Mouse (Mus musculus) intestine, embryonic 14.5 days (tissue): ENCODE data around the gene Cd47. TPM values are rescaled to one million over a fixed set of nuclear protein-coding genes. Genes with fewer than 3 reads are reported as not detected.

Experiments
- ATAC-seq: fragments of 200-750 bp; cut with Nextera tagmentation; replicated peaks from 2 replicates; pipeline ENCODE4 v1.8.0; 2017; ENCODE audit warnings: low read depth, moderate number of reproducible peaks, moderate TSS enrichment, moderate library complexity; ENCODE audit not compliant: low FRiP score, low TSS enrichment
- DNase-seq: peaks from one replicate; pipeline ENCODE4 v3.0.0-alpha.2; 2018; ENCODE audit warnings: low spot score
- H3K27ac ChIP-seq: fragments of 300-500 bp; sonication (generic); 2 replicates; pipeline ENCODE4 v1.5.1; 2014; ENCODE audit warnings: low read depth, mild to moderate bottlenecking, control low read depth
- H3K27me3 ChIP-seq: fragments of 300-500 bp; sonication (generic); replicated peaks from 2 replicates; pipeline ENCODE4 v1.6.1; 2014; ENCODE audit warnings: low read length, control low read depth; ENCODE audit not compliant: control insufficient read depth, insufficient read depth
- H3K36me3 ChIP-seq: fragments of 300-500 bp; sonication (generic); 2 replicates; pipeline ENCODE4 v1.6.1; 2014; ENCODE audit warnings: low read length, control low read depth; ENCODE audit not compliant: control insufficient read depth, insufficient read depth
- H3K4me1 ChIP-seq: fragments of 300-500 bp; sonication (generic); replicated peaks from 2 replicates; pipeline ENCODE4 v1.6.1; 2014; ENCODE audit warnings: low read length, control low read depth, mixed read lengths; ENCODE audit not compliant: control insufficient read depth, insufficient read depth
- H3K4me2 ChIP-seq: fragments of 300-500 bp; sonication (generic); 2 replicates; pipeline ENCODE4 v1.6.1; 2014; ENCODE audit warnings: low read length
- H3K4me3 ChIP-seq: fragments of 300-500 bp; sonication (generic); 2 replicates; pipeline ENCODE4 v1.5.1; 2014; ENCODE audit warnings: low read depth, low read length, control low read depth, mixed read lengths
- H3K9ac ChIP-seq: fragments of 300-500 bp; sonication (generic); 2 replicates; pipeline ENCODE4 v1.6.1; 2014; ENCODE audit warnings: mild to moderate bottlenecking, low read length
- H3K9me3 ChIP-seq: fragments of 300-500 bp; sonication (generic); 2 replicates; pipeline ENCODE4 v1.6.1; 2016; ENCODE audit warnings: low read length, control low read depth; ENCODE audit not compliant: control insufficient read depth
- WGBS: fragments of 180-500 bp; shearing (Covaris S2); extraction: QIAGEN DNeasy Blood & Tissue Kit; methylation state at CpG from one replicate; pipeline ENCODE4 v1.1.7; 2014; 5-methylcytosine and 5-hydroxymethylcytosine counted together
- polyA plus RNA-seq: library from polyadenylated mRNA; unstranded; fragments of >200 nt; fragmentation: Nextera tagmentation; extraction: Ambion mirVana; gene quantifications from 2 replicates; pipeline ENCODE4 v1.2.1, GENCODE M21; 2014

Cd47 gene
- polyA plus RNA-seq, 1 experiment from 2014 or later: 74.7 TPM

DNA sequence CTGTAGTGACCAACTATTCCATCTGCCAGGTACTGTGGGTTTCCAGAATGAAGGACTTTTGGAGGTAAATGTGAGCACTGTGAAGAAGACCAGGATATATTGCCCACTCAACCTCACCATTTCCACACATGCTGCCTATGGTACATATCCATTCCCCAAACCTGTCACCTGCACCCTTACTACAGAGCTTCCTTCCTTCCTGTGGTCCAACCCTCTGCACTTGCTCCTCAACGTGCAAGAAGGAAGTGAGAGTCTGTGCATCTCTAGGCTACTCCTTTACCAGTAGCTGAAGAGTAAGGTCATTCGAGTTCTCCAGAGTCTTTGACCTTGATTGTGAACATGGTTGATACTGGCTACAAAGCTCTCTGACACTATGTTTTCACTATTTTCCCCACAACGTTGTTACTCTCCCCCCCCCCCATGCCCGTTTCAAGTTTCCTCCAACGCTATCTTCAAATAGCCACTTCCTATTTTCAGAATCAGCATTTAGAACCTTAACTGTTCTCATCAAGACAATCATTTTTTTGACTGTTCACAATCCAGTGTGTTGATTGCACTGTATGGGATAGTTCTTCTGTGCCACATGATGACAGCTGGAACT lies 18.7 kb upstream of the Cd47 start:
- no peaks in the 10 kb centered on the region for H3K36me3 ChIP-seq
- H3K9ac ChIP-seq: no peak overlapping the region
- H3K4me3 ChIP-seq: no peak overlapping the region
- DNase-seq (no peak), ATAC-seq (no peak)
- H3K27ac ChIP-seq: no peak overlapping the region
- no peaks in the 10 kb centered on the region for H3K27me3 ChIP-seq
- H3K9me3 ChIP-seq: no peaks in the 10 kb centered on the region
- no peaks in the 10 kb centered on the region for H3K4me1 ChIP-seq
- 89% methylated on average over 5 of the region's 5 CpGs for WGBS
- H3K4me2 ChIP-seq: no peak overlapping the region

- Histone ChIP-seq H3K9me3 (no peaks in the 10 kb centered on the region), H3K36me3 (no peaks in the 10 kb centered on the region), H3K9ac (no peak overlapping the region), H3K4me1 (no peaks in the 10 kb centered on the region), H3K4me3 (no peak overlapping the region), H3K4me2 (no peak overlapping the region), H3K27me3 (no peaks in the 10 kb centered on the region), H3K27ac (no peak overlapping the region)
- DNase-seq: no peak
- no peak for ATAC-seq
Observed at GRCm38 (mm10) chr16:49783369-49783768, 17.0 kb upstream of the Cd47 start.

DNA sequence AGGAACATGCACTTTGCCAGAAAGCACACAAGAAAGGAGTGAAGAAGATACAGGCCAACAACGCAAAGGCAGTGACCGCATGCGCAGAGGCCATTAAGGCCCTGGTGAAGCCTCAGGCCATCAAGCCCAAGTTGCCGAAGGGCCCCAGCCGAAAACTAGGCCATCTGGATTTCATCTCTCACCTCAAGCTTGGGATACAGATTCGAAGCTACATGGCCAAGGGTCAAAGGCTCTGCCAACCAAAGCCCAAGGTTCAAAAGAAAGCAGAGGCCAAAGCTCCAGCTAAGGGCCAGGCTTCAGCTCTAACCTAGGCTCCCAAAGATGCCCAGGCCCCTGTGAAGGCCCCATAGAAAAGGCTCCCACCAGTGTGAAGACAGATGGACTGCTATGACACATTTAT lies 14.2 kb upstream of the Cd47 start:
- H3K9me3 ChIP-seq: no peaks in the 10 kb centered on the region
- no peaks in the 10 kb centered on the region for H3K4me1 ChIP-seq
- no peak overlapping the region for H3K4me3 ChIP-seq
- no peak overlapping the region for H3K27ac ChIP-seq
- H3K27me3 ChIP-seq: no peaks in the 10 kb centered on the region
- no peak overlapping the region for H3K4me2 ChIP-seq
- no peak overlapping the region for H3K9ac ChIP-seq
- no peak for ATAC-seq
- H3K36me3 ChIP-seq: no peaks in the 10 kb centered on the region
- WGBS: 88% methylated on average over 6 of the region's 6 CpGs
- no peak for DNase-seq

GRCm38 (mm10) chr16:49787714-49788113 lies 12.6 kb upstream of the Cd47 start:
- no peak for DNase-seq

GRCm38 (mm10) chr16:49790575-49791465 lies 9.5 kb upstream of the Cd47 start:
- H3K27ac ChIP-seq: no peak overlapping the region
- H3K36me3 ChIP-seq: no peaks in the 10 kb centered on the region
- WGBS: 89% methylated on average over 9 of the region's 9 CpGs
- no peaks in the 10 kb centered on the region for H3K27me3 ChIP-seq
- no peak for ATAC-seq
- no peak for DNase-seq
- no peak overlapping the region for H3K9ac ChIP-seq
- H3K4me1 ChIP-seq: no peaks in the 10 kb centered on the region
- H3K9me3 ChIP-seq: no peaks in the 10 kb centered on the region
- H3K4me2 ChIP-seq: no peak overlapping the region
- no peak overlapping the region for H3K4me3 ChIP-seq

More at GRCm38 (mm10) chr16:49787714-49788113, 12.6 kb upstream of the Cd47 start:
- no peaks in the 10 kb centered on the region for H3K27me3 ChIP-seq
- H3K4me3 ChIP-seq: no peak overlapping the region
- no peak overlapping the region for H3K27ac ChIP-seq
- no peak overlapping the region for H3K9ac ChIP-seq
- H3K36me3 ChIP-seq: no peaks in the 10 kb centered on the region
- no peak overlapping the region for H3K4me2 ChIP-seq
- H3K9me3 ChIP-seq: no peaks in the 10 kb centered on the region
- no peak for ATAC-seq
- no peaks in the 10 kb centered on the region for H3K4me1 ChIP-seq
- WGBS: 88% methylated on average over 5 of the region's 5 CpGs

- H3K4me3 ChIP-seq: no peak overlapping the region
- no peak overlapping the region for H3K9ac ChIP-seq
- no peak overlapping the region for H3K4me2 ChIP-seq
- H3K27ac ChIP-seq: no peak overlapping the region
- no peaks in the 10 kb centered on the region for H3K36me3 ChIP-seq
- H3K4me1 ChIP-seq: no peaks in the 10 kb centered on the region
- WGBS: 64% methylated on average over 9 of the region's 9 CpGs
- no peaks in the 10 kb centered on the region for H3K27me3 ChIP-seq
- DNase-seq: no peak
- no peaks in the 10 kb centered on the region for H3K9me3 ChIP-seq
- ATAC-seq: no peak
Observed at GRCm38 (mm10) chr16:49792446-49792878, 7.9 kb upstream of the Cd47 start.

- ATAC-seq (no peak), DNase-seq (no peak)
- Histone ChIP-seq H3K9me3 (no peaks in the 10 kb centered on the region), H3K9ac (no peak overlapping the region), H3K27me3 (no peaks in the 10 kb centered on the region), H3K27ac (no peak overlapping the region), H3K4me1 (no peaks in the 10 kb centered on the region), H3K36me3 (no peaks in the 10 kb centered on the region), H3K4me3 (no peak overlapping the region), H3K4me2 (no peak overlapping the region)
- 85% methylated on average over 9 of the region's 9 CpGs for WGBS
Observed at GRCm38 (mm10) chr16:49793596-49793995, 6.7 kb upstream of the Cd47 start.

- WGBS: 75% methylated on average over 2 of the region's 2 CpGs
- H3K9ac ChIP-seq: no peak overlapping the region
- ATAC-seq: no peak
Observed at GRCm38 (mm10) chr16:49796271-49796670, 4.1 kb upstream of the Cd47 start.

GRCm38 (mm10) chr16:49796954-49797353 lies 3.4 kb upstream of the Cd47 start:
- no peak for ATAC-seq
- no peak overlapping the region for H3K4me3 ChIP-seq
- H3K36me3 ChIP-seq: no peaks in the 10 kb centered on the region
- no peaks in the 10 kb centered on the region for H3K27me3 ChIP-seq
- no peaks in the 10 kb centered on the region for H3K4me1 ChIP-seq
- no peak for DNase-seq
- H3K4me2 ChIP-seq: no peak overlapping the region
- WGBS: 82% methylated on average over 2 of the region's 2 CpGs
- H3K9ac ChIP-seq: no peak overlapping the region
- no peaks in the 10 kb centered on the region for H3K9me3 ChIP-seq
- no peak overlapping the region for H3K27ac ChIP-seq

More at GRCm38 (mm10) chr16:49796271-49796670, 4.1 kb upstream of the Cd47 start:
- H3K9me3 ChIP-seq: no peaks in the 10 kb centered on the region
- H3K36me3 ChIP-seq: no peaks in the 10 kb centered on the region
- H3K4me1 ChIP-seq: no peaks in the 10 kb centered on the region
- DNase-seq: no peak
- H3K4me3 ChIP-seq: no peak overlapping the region
- no peak overlapping the region for H3K27ac ChIP-seq
- no peak overlapping the region for H3K4me2 ChIP-seq
- H3K27me3 ChIP-seq: no peaks in the 10 kb centered on the region
